Mouse (Mus musculus) kidney, postnatal 36 days (tissue): ENCODE data around the gene Brpf1.

Experiments used
- DNase-seq, 2 experiments: peaks; one replicate each; pipeline ENCODE4 v3.0.0; 2021 to 2022; ENCODE audit warnings: mixed read lengths in 2 of 2

Brpf1 gene

GRCm38 (mm10) chr6:113306986-113307349 lies at the start of gene Brpf1:
Brpf1 (plus strand) TSS chr6:113307137.
- DNase-seq, result no peak

- DNase-seq, result no peak
These were observed 45.6 kb upstream of the Brpf1 start for GRCm38 (mm10) chr6:113261174-113261858.

DNA sequence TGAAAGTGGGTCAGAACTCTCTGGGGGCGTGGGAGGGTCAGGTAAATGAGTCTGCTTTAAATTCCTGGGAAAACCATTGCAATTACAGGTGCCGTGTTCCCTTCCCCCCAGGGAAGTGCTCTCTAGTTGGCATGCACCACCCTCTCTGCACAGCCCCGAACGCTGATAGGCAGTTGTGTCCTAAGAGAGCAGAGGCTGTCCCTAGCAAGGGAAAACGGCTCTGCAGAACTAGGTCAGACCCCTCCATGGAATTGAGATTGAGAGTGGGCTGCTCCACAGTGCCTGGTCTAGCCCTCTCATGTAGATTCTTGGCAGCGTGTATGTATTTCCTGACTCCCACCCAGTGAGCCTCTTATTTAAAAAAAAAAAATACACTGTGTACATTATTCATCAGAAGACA lies 43.4 kb upstream of the Brpf1 start:
- DNase-seq, result no peak

- no peak for DNase-seq
These were observed 42.5 kb upstream of the Brpf1 start for GRCm38 (mm10) chr6:113264429-113264828.

DNA sequence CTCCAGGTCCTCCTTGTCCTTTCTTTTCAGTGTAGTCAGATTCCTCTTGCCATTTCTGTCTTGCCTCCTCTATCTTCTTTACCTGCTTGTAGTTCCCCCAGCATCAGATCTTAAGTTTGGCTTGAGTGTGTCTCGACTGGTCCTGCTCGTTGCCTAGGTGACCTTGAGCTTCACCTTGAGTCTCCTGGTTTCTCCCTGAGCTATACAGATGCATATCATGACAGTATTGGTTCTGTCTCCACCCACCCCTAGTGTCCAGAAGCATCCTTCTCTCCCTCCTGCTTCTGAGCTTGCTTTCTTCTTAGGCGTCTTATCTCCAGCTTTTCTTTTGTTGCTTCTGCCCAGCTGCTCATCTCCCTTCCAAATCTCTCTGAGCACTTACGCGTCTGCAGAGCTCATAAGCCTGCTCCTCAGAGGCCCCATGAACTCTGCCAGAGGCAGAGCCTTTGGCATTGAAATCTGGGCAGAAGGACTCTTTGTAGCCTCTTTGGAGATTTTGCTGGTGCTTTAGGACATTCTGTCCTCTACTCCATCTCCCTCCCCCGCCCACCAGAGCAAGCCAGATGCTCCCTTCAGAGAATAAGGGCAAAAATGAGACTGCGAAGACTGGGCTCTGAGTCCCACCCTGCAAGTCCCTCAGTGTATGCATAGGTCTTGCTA lies 39.8 kb upstream of the Brpf1 start:
- DNase-seq, result no peak

GRCm38 (mm10) chr6:113267988-113268387 lies 38.9 kb upstream of the Brpf1 start:
- no peak for DNase-seq

GRCm38 (mm10) chr6:113272365-113272764 lies 34.6 kb upstream of the Brpf1 start:
- DNase-seq, result no peak

GRCm38 (mm10) chr6:113276846-113277245 lies 30.1 kb upstream of the Brpf1 start:
- DNase-seq, result no peak

DNA sequence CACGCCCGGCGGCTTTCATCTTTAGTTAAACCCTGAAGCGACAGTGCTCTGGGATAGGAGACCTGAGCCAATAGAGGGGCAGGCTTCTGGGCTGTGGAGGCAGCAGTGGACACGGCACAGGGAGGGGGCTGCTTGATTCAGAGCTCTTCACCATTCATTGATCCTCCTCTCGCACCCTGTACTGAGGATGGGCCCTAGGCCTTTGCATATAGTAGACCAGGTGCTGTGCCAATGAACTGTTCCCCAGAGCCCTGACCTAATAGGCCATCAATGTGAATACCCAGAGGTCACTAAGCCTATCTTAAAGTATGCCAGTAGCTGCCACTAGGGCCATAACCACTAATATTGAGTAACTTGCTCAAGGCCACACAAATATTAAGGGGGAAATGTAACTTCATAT lies 25.3 kb upstream of the Brpf1 start:
- DNase-seq, result no peak

DNA sequence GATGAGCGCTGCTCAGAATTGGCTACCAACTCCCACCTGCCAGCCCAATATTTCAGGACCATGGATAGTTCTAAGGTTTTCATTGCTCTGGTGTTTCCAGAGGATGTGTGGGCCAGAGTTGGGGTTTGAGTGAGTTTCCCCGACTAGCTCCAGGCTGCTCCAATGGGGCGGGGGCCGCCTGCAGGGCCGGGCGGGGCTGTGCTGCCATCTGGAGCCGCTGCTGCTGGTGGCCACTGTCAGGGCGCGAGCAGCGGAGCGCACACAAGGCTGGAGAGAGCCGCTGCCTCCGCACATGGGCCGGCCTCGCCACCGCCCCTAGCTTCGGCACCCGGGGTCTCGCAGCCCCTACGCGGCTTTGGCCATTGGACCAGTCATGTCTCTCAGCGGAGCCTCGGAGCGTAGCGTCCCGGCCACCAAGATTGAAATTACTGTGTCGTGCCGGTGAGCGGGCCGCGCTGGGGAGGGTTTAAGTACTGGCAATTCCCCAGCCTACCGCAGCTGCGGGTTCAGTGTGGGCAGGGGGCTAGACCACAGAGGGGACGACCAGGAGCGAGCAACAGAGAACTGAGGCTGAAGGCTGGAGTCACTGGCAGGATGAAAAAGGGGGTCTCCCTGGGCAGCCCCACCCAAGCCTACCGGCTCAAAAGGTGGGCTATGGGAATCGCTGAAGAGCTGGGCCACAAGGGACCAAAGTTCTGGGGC lies 24.7 kb upstream of the Brpf1 start, which contains the start of gene Cpne9:
TSS of gene Cpne9 (plus strand) at position 207 of the 702 bp plus-strand sequence.
- peak; percentile 19 to 27 for DNase-seq

DNA sequence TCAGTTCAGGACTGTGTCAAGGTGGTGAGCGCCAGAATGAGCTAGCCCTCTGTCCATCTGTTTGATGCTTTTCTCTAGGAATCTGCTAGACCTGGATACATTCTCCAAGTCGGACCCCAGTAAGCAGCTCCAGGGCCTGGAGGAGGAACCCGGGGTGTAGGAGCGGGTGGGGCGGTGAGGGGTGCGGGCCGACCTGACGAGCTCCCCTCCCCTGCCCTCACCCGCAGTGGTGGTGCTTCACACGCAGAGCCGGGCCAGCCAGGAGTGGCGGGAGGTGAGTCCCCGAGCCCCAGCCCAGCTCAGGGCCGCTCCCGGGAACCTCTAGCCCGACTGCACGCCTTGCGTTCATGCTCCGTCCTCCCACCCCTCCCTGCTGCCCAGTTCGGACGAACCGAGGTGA lies 24.0 kb upstream of the Brpf1 start:
- DNase-seq, result no peak

- peak in 1 of 2 experiments; percentile 2 for DNase-seq
These were observed 23.4 kb upstream of the Brpf1 start for GRCm38 (mm10) chr6:113283500-113283899.

- no peak for DNase-seq
These were observed 22.0 kb upstream of the Brpf1 start for GRCm38 (mm10) chr6:113284931-113285330.

DNA sequence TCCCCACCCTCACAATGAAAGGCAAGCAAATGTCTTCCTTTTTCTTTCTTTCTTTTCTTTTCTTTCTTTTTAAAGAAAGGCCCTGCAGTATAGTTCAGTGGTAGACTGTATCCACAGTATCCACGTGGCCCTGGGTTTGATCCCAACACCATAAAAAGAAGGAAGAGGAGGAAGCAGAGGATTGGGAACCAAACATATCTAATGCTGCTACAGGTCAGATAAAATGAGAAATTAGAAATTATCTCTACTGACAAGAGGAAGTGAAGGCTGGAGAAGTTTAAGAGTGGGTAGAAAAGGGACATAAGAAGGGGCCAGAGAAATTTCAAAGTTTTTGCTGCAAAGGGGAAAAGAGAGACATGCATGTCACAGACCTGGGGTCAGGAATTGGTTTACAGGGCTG lies 20.6 kb upstream of the Brpf1 start:
- no peak for DNase-seq

DNA sequence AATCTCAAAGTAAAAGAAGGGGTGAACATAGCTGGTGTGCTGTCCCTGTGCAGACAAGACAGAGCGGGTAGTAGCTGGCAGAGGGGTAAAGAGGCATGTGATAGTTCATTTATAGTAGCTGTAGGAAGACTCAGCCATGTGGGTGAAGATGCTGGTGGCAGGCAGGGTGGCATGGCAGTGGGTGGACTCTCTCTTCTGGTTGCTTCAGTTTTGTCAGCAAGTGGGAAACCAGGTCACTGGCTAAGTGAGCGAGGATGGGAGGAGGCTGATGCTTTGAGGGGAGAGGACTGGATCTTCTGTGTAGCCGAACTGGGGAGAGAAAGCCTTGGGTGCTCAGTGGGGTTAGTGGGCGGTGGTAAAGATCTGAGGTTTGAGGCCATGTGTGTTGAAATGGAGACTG lies 19.7 kb upstream of the Brpf1 start:
- DNase-seq, result no peak

GRCm38 (mm10) chr6:113289346-113289745 lies 17.6 kb upstream of the Brpf1 start:
- no peak for DNase-seq

- DNase-seq, result no peak
These were observed 16.6 kb upstream of the Brpf1 start for GRCm38 (mm10) chr6:113290346-113290745.

GRCm38 (mm10) chr6:113292938-113293337 lies 14.0 kb upstream of the Brpf1 start:
- DNase-seq, result no peak

GRCm38 (mm10) chr6:113296046-113296445 lies 10.9 kb upstream of the Brpf1 start:
- no peak for DNase-seq

- DNase-seq, result no peak
These were observed 10.3 kb upstream of the Brpf1 start for GRCm38 (mm10) chr6:113296639-113297038.

- no peak for DNase-seq
These were observed 5.6 kb upstream of the Brpf1 start for GRCm38 (mm10) chr6:113301350-113301749.

DNA sequence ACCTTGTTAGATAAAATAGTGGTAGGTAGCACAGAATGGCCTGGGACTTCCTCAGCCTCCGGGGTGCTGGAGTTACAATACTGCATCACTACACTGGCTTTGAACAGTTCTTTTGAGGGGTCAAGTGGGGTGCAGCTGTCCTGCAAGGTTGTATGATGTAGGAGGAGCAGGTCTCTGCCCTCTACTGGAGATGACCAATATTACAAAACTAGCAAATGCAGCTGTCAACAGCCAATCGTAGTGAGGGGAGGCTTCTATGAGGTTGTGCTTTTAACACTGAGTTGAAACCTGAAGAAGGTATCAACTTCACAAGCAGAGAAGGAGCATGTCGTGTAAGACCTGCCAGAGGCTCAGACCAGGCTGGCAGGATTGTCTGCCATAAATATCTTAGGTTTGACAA lies 4.7 kb upstream of the Brpf1 start:
- DNase-seq, result peak; percentile 35 to 40

GRCm38 (mm10) chr6:113306322-113306985 lies 483 bp upstream of the Brpf1 start:
- peak; percentile 100 for DNase-seq
